Mouse (Mus musculus) bone marrow macrophage, adult 2 months (primary cell): ENCODE data around the gene Hoxd11. TPM values are rescaled to one million over a fixed set of nuclear protein-coding genes. Genes with fewer than 3 reads are reported as not detected.

Source experiments
- H3K27ac ChIP-seq: 2 replicates; pipeline ENCODE4 v1.5.1; 2012; ENCODE audit warnings: low read depth, low read length; ENCODE audit not compliant: insufficient read depth
- H3K4me1 ChIP-seq: 2 replicates; pipeline ENCODE4 v1.6.1; 2012; ENCODE audit warnings: low read length; ENCODE audit not compliant: control insufficient read depth, insufficient read depth
- H3K4me3 ChIP-seq: 2 replicates; pipeline ENCODE4 v1.5.1; 2012; ENCODE audit warnings: mild to moderate bottlenecking, low read length, moderate library complexity; ENCODE audit not compliant: insufficient read depth
- CTCF ChIP-seq: IDR thresholded peaks from 2 replicates; pipeline ENCODE4 v1.5.1; 2012; ENCODE audit warnings: low read depth, mild to moderate bottlenecking, low read length, moderate library complexity
- POLR2A ChIP-seq: IDR thresholded peaks from 2 replicates; pipeline ENCODE4 v1.6.1; 2012; ENCODE audit warnings: mild to moderate bottlenecking, low read depth, low read length, borderline replicate concordance
- polyA plus RNA-seq: library from polyadenylated mRNA; stranded (reverse); fragments of >200 nt; gene quantifications from 2 replicates; pipeline ENCODE4 v1.2.4, GENCODE M21; 2012; ENCODE audit not compliant: missing spikeins, insufficient read depth, insufficient read length

Hoxd11 gene
- polyA plus RNA-seq, 1 experiment, result not detected

DNA sequence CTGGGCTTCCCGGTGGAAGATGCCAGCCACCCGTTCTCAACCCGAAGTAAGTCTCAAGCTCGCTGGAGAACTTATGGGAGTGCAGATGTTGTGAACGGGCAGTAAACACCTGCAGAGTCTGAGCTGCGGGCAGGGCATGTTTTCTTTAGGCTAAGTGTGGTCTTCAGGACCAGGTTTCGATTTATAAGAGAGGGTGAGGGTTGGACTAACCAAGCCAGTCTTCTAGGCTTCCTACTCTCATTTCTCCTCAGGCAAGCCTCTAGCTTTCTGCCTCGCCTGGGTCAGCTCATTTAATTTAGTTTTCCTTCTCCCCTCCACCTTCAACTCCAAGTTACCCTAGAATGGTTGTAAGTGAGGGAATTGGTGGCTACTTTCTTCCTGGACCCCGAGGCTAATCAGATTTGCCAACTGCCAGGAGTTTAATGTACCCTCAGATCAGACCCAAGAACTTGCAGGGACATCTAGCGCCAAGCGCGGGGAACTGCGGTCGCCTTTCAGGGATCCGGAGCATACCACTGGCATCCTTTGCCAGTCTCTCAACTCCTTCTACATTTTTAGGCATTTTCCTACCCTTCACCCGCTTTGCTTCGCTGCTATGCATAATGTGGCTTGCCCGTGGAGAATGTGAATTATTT lies 15.9 kb upstream of the Hoxd11 start:
- Histone ChIP-seq H3K4me1 (no peaks in the 10 kb centered on the region), H3K4me3 (no peak overlapping the region), H3K27ac (no peak overlapping the region)
- TF ChIP-seq POLR2A (no peak), CTCF (no peak; the same call in 1 of the 2 replicates)

DNA sequence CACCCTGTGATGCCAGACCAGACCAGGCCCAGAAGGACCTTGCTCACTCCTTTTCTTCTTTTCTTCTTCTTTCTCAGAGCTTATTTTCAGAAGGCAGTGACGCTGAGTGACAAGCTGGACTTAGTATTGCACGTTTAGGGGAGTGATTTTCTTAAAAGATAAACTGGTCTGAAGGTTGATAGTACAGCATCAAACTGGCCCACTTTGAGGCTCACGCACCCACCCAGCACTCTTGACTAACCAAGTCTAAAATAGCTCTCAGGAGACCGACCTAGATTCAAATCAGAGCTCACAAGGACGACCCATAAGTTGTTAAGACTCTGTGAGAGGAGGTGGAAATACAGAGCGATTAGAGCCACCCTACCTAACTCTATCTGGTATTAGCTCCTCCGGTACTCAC lies 12.9 kb upstream of the Hoxd11 start:
- H3K4me1 ChIP-seq, result no peaks in the 10 kb centered on the region
- no peak overlapping the region for H3K4me3 ChIP-seq
- H3K27ac ChIP-seq, result no peak overlapping the region
- TF ChIP-seq CTCF (no peak), POLR2A (no peak)

DNA sequence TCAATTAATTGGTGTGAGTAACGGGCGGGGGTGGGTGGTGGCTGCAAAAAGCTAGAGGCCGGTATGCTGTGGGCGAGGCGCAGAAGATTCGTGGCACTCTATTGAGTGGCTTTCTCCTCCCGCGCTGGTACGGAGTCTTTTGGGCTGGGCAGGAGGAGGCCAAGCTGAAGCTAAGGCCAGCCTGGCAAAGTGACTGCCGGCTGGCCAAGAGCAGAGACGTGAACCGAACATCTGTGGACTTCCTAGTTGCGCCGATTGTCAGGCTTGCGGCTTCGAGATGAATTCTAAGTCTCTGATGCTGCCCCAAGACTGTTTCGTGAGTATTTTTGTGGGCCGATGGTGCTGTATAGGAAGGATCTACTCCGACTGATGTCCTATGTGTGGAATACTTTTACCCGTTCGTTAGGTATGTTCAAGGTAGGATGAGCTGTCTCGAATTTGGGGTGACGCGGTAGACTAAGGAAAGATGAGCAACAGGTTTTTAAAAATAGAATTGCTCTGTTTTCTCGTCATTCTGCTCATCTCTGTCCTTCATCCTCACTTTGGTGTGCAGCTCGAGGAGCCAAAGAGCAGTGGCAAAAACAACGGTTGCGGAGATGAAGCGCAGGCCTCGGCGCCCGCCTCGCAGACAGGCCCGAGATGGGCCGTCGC lies 12.0 kb upstream of the Hoxd11 start:
- Histone ChIP-seq H3K4me3 (no peak overlapping the region), H3K27ac (no peak overlapping the region), H3K4me1 (no peaks in the 10 kb centered on the region)
- TF ChIP-seq POLR2A (no peak), CTCF (no peak)

DNA sequence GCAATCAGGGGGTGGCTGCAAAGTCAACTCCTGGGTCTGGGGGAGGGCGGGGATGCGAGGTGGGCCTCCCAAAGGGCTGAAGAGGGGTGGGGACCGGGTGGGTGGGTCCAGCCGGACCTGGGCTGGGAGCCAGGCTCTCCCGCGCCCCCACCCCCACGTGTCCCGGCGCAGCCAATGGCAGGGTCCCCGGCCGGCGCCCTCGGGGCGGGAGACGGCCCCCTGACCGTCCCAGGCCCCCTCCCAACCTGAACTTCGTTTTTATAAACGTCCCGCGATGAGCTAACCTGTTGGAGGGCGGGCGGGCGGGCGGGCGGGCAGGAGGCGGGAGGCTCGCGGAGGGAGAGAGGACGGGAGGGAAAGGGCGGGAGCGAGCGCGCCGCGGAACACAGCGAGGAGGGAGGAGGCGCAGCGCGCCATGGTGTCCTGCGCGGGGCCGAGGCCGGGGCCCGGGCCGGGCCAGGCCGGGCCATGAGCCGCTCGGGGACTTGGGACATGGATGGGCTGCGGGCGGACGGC lies 11.5 kb upstream of the Hoxd11 start, which contains the start of gene Hoxd13:
Gene Hoxd13, plus strand, starts transcription at position 469 of the 516 bp plus-strand sequence.
- peak within 1 kb of the TSS; percentile 25; the same call in 1 of the 2 replicates for H3K4me3 ChIP-seq

DNA sequence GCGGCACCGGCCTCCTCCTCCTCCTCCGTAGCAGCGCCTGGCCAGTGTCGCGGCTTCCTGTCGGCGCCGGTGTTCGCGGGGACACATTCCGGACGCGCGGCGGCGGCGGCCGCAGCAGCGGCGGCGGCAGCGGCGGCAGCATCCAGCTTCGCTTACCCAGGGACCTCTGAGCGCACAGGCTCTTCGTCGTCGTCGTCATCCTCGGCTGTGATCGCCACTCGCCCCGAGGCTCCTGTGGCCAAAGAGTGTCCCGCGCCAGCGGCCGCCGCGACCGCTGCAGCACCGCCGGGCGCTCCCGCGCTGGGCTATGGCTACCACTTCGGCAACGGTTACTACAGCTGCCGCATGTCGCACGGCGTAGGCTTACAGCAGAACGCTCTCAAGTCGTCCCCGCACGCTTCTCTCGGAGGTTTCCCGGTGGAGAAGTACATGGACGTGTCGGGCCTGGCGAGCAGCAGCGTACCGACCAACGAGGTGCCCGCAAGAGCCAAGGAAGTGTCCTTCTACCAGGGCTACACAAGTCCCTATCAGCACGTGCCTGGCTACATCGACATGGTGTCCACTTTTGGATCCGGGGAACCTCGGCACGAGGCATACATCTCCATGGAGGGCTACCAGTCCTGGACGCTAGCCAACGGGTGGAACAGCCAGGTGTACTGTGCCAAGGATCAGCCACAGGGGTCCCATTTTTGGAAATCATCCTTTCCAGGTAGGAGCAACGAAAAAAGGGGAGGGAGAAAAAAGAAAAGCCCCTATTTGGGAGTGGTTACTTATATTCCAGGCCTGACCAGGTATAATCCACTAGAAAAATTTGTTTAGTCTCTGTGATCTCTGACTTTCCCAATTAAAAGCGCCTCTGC lies 10.8 kb upstream of the Hoxd11 start:
- Histone ChIP-seq H3K27ac (no peak overlapping the region), H3K4me3 (peak overlapping the region; percentile 25; the same call in 1 of the 2 replicates), H3K4me1 (0 out of 2 replicates have a peak, but pooled peaks cover 2% of the 10 kb centered on the region)
- TF ChIP-seq POLR2A (no peak), CTCF (no peak)

More for the DNA sequence above, 11.5 kb upstream of the Hoxd11 start, which contains the start of gene Hoxd13:
- Histone ChIP-seq H3K4me1 (0 out of 2 replicates have a peak, but pooled peaks cover 2% of the 10 kb centered on the region), H3K27ac (no peak within 1 kb of the TSS)
- no peak for TF ChIP-seq POLR2A
- TF ChIP-seq CTCF, result no peak

DNA sequence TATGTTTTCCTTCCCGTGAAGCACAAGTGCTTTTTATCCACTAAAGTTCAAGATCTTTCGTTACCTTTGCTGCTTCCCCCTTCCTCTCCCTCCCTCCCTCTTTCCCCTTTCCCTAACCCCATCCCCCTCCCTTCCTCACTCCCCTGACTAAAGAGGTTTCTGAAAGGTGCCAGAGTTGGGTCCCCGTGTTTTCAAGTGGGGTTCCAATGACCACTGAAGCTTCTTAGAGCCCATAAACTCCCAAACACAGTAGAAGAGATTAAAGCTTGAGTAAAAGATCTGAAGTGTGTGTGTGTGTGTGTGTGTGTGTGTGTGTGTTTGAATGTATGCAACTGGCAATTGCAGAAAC lies 10.2 kb upstream of the Hoxd11 start:
- no peak overlapping the region for H3K4me3 ChIP-seq
- 0 out of 2 replicates have a peak, but pooled peaks cover 2% of the 10 kb centered on the region for H3K4me1 ChIP-seq
- H3K27ac ChIP-seq, result no peak overlapping the region
- no peak for TF ChIP-seq CTCF
- TF ChIP-seq POLR2A, result no peak

DNA sequence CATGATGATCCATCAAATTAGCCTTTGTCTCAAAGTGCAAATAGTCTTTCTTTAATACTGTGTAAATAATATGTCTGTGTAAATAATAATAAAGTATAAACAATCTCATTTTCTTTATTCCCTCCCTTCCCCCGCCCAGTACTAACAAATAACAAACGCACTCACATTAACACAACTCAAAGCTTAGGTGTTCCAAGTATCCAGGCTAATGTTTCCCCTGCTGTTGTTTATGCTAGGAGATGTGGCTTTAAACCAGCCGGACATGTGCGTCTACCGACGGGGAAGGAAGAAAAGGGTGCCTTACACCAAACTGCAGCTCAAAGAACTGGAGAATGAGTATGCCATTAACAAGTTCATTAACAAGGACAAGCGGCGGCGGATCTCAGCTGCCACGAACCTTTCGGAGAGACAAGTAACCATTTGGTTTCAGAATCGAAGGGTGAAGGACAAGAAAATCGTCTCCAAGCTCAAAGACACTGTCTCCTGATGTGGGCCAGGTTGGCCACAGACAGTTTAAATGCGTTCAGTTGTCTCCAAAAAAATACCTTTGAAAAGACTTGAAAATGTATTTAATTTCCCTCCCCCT lies 9.6 kb upstream of the Hoxd11 start:
- H3K4me1 ChIP-seq, result 0 out of 2 replicates have a peak, but pooled peaks cover 2% of the 10 kb centered on the region
- H3K27ac ChIP-seq, result no peak overlapping the region
- H3K4me3 ChIP-seq, result no peak overlapping the region
- no peak for TF ChIP-seq POLR2A
- no peak for TF ChIP-seq CTCF

DNA sequence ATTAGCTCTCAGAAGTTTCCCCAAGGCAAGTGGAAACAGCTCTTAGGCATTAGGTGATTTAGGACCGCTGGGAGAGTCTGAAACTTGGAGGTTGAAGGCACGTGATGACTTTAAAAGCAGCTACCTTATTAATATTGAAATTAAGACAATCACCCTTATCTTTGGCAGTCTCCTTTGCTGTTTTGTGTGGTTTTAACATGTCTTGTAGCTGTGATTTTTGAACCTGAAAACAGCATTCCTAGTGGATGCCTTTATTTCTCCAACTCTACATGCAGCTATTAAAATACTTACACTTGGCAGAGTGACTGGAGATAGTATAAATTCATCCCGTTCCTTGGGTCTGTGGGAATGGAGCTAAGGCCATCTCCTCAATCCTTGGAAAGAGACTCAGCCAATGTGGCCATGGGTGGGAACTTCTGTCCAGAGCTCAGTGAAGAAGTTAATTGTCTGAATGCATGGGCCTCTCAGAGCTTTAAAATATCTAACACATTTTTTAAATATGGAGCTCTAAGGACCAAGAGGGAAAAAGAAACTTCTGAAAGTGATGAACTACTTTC lies 8.6 kb upstream of the Hoxd11 start:
- Histone ChIP-seq H3K4me3 (no peak overlapping the region), H3K4me1 (0 out of 2 replicates have a peak, but pooled peaks cover 2% of the 10 kb centered on the region), H3K27ac (no peak overlapping the region)
- TF ChIP-seq CTCF, result no peak
- no peak for TF ChIP-seq POLR2A

DNA sequence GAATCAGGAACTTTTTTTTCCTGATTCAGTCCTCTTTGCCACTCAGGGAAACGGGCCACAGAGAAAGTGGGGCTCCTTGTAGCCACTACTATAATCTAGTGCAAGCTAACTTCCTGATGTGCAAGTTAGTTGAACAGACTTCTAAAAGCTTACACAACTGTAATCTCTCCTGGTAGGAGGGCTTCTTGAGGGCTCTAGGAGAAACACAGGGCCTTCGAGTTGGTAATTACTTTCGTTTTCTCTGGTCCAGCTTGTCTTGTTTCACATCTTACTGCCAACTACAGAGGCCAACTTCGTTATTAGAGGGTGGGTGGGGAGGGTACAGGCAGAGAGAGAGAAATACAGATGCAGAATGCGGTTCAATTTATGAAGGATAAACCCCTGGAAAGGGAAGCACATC lies 7.5 kb upstream of the Hoxd11 start:
- H3K4me1 ChIP-seq, result 0 out of 2 replicates have a peak, but pooled peaks cover 2% of the 10 kb centered on the region
- no peak overlapping the region for H3K4me3 ChIP-seq
- TF ChIP-seq CTCF (no peak), POLR2A (no peak)
- no peak overlapping the region for H3K27ac ChIP-seq
